In the genomic region with DNA sequence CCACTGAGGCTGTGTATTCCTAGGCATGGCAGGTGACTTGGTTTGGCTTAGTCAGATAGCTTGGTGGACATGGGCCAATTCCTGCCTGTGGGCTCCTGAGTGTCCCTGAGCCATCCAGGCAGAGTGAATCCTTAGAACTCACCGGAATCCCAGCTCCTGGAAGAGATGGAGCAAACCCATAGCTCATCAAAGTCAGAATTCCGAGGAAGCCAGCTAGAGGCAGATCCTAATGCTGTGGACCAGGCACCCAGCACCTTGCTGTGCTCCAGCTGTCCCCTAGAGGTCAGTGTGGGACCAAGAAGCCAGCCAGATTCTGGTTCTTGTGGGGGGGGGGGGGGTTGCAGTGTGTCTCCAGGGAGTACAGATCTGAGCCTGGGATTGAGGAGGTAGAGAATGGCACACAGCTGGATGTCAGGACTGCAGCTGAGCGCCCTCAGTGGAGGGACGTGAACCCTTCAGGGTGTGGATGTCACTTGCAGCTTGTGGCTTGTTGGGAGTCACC, we compare ENCODE assay signal across 8 mouse cellular contexts. TPM values are rescaled to one million over a fixed set of nuclear protein-coding genes. Genes with fewer than 3 reads are reported as not detected.
DNase-seq lines count a peak whose midpoint lies in the region; ATAC-seq and TF ChIP-seq lines count a peak whose summit lies in the region.

No protein-coding gene starts in this region.

- no peak for TF ChIP-seq EP300 in lung, postnatal 0 days (IDR thresholded peaks at IDR 0.05)

- ATAC-seq in CD4-positive, CD25-positive, alpha-beta regulatory T cell, adult 4 months, result peak; percentile 67
- peak; percentile 49 for ATAC-seq in lung, postnatal 0 days

- no peaks in the 10 kb centered on the region for H3K36me3 ChIP-seq in lung, postnatal 0 days (ENCODE audit: insufficient read depth, low read length)

- 19% methylated on average over 4 of the region's 4 CpGs for WGBS in lung, postnatal 0 days

- no peak overlapping the region for H3K4me3 ChIP-seq in lung, postnatal 0 days (ENCODE audit: low read depth, low read length)

- peak; percentile 61 for DNase-seq in T-cell, adult 2 months (ENCODE audit: low spot score)
- peak; percentile 50 to 74 for DNase-seq in cerebellum, postnatal 4 days (ENCODE audit: low spot score in 2 of 2)
- DNase-seq in gastrocnemius, postnatal 25 days, result peak; percentile 46
- DNase-seq in kidney, postnatal 25 days, result peak; percentile 72 to 76
- peak; percentile 56 for DNase-seq in lung, postnatal 0 days (ENCODE audit: low spot score)
- DNase-seq in right cerebral cortex, postnatal 10 days (ENCODE audit: low spot score in 2 of 2), result peak; percentile 58 to 69
- DNase-seq in yolk sac, embryonic 10.5 days (ENCODE audit: low spot score), result peak; percentile 53

- no peaks in the 10 kb centered on the region for H3K27me3 ChIP-seq in lung, postnatal 0 days (replicated peaks; ENCODE audit: insufficient read depth, low read length)

- H3K4me2 ChIP-seq in lung, postnatal 0 days (replicated peaks; ENCODE audit: low read depth, low read length), result no peak overlapping the region

- H3K4me1 ChIP-seq in lung, postnatal 0 days (ENCODE audit: insufficient read depth, low read depth, low read length), result no peaks in the 10 kb centered on the region

- no peak overlapping the region for H3K27ac ChIP-seq in lung, postnatal 0 days (ENCODE audit: low read length)

- no peak overlapping the region for H3K9ac ChIP-seq in lung, postnatal 0 days (replicated peaks; ENCODE audit: low read depth)

- peak; percentile 88 for TF ChIP-seq CTCF in lung, postnatal 0 days (IDR thresholded peaks at IDR 0.05)

- H3K9me3 ChIP-seq in lung, postnatal 0 days (ENCODE audit: low read length), result no peaks in the 10 kb centered on the region

RNA-seq across cellular contexts. Expression of a gene that starts 33.8 kb away (rescaled TPM):
- 10 to 100 TPM in 1 of 2 experiments, 1 to 10 TPM in 1; 8.3 to 13.0 TPM for polyA plus RNA-seq in CD4-positive, CD25-positive, alpha-beta regulatory T cell, adult 4 months (2017; shearing (Covaris generic))
- total RNA-seq in gastrocnemius, postnatal 25 days (2021), result 1 to 10 TPM in 1 of 2 experiments, under 1 TPM in 1; 0.99 to 1.8 TPM
- polyA plus RNA-seq in lung, postnatal 0 days (2015; fragmentation: Nextera tagmentation; extraction: Ambion mirVana), result 0.74 and 1.1 TPM in 2 replicates
